Mouse (Mus musculus): ENCODE measurements around the gene Ap1ar.

- TF ChIP-seq CTCF (IDR thresholded peaks at IDR 0.05; ENCODE audit: low read depth, low read length): no peak
- TF ChIP-seq POLR2A (IDR thresholded peaks at IDR 0.05; ENCODE audit: extremely low read depth, insufficient read depth, low read length): no peak
Observed at GRCm38 (mm10) chr3:127852722-127853121, 15.4 kb upstream of the Ap1ar start.
